Mouse (Mus musculus) spleen, postnatal 36 days (tissue): ENCODE data around the gene Bsn.
A peak's percentile ranks its signal among the peaks of the same experiment; 100 is the strongest.
"Not testable (repeated sequence)": the region's sequence is repeated elsewhere in the genome, so short reads cannot be mapped to it uniquely, and the experiment has no call there.

ENCODE experiments used
- DNase-seq, 2 experiments: peaks; one replicate each; pipeline ENCODE4 v3.0.0; 2022; ENCODE audit warnings: low spot score in 2 of 2, mixed read lengths in 1 of 2

Bsn gene

GRCm38 (mm10) chr9:108150486-108150885 lies 39.7 kb downstream of the Bsn start:
- DNase-seq: no peak

- DNase-seq: no peak
Measured at GRCm38 (mm10) chr9:108149817-108150216, 40.4 kb downstream of the Bsn start.

- DNase-seq: no peak
Measured at GRCm38 (mm10) chr9:108147606-108148005, 42.6 kb downstream of the Bsn start.

GRCm38 (mm10) chr9:108146451-108146850 lies 43.7 kb downstream of the Bsn start:
- peak; percentile 71 for DNase-seq

- no peak for DNase-seq
Measured at GRCm38 (mm10) chr9:108145740-108146139, 44.4 kb downstream of the Bsn start.

- peak; percentile 67 to 74 for DNase-seq
Measured at GRCm38 (mm10) chr9:108144371-108145270, 45.6 kb downstream of the Bsn start.

GRCm38 (mm10) chr9:108143470-108143869 lies 46.7 kb downstream of the Bsn start:
- DNase-seq: no peak

GRCm38 (mm10) chr9:108141387-108141786 lies 48.8 kb downstream of the Bsn start:
- DNase-seq: no peak

- no peak for DNase-seq
Measured at GRCm38 (mm10) chr9:108139963-108140695, 50.1 kb downstream of the Bsn start.

- DNase-seq: no peak
Measured at GRCm38 (mm10) chr9:108139169-108139962, 50.8 kb downstream of the Bsn start.

- DNase-seq: no peak
Measured at GRCm38 (mm10) chr9:108138118-108138517, 52.1 kb downstream of the Bsn start.

GRCm38 (mm10) chr9:108137523-108137922 lies 52.7 kb downstream of the Bsn start:
- DNase-seq: no peak

GRCm38 (mm10) chr9:108136930-108137462 lies 53.2 kb downstream of the Bsn start:
- DNase-seq: no peak

- peak in 1 of 2 experiments; percentile 31 for DNase-seq
Measured at GRCm38 (mm10) chr9:108136225-108136624, 54.0 kb downstream of the Bsn start.

GRCm38 (mm10) chr9:108135679-108136078 lies 54.5 kb downstream of the Bsn start:
- not testable (repeated sequence) for DNase-seq

- DNase-seq: no peak
Measured at GRCm38 (mm10) chr9:108133478-108133877, 56.7 kb downstream of the Bsn start.

GRCm38 (mm10) chr9:108132373-108132772 lies 57.8 kb downstream of the Bsn start:
- no peak for DNase-seq

GRCm38 (mm10) chr9:108131502-108131901 lies 58.7 kb downstream of the Bsn start:
- DNase-seq: no peak

GRCm38 (mm10) chr9:108129042-108129948 lies 60.9 kb downstream of the Bsn start:
- DNase-seq: no peak

- DNase-seq: no peak
Measured at GRCm38 (mm10) chr9:108128248-108128647, 61.9 kb downstream of the Bsn start.
